Mouse (Mus musculus): ENCODE measurements at regions not wholly inside any gene's neighbourhood (a gene's known extent, or its start where the extent isn't known, plus 50 kb on each side); places are given as distances from the start of the nearest gene placed in this dataset.

- DNase-seq (ENCODE audit: low spot score in 2 of 2) = no peak
Measured at GRCm38 (mm10) chr13:54893651-54894050, 55.6 kb upstream of the Unc5a start.

GRCm38 (mm10) chr13:54895981-54896380 is 53.2 kb upstream of the Unc5a start:
- DNase-seq (ENCODE audit: low spot score in 2 of 2) = no peak
